Mouse (Mus musculus) intestine, embryonic 16.5 days (tissue): Measurements from ENCODE around the gene Entpd3. TPM values are rescaled to one million over a fixed set of nuclear protein-coding genes. Genes with fewer than 3 reads are reported as not detected.

ENCODE experiments used
- ATAC-seq: fragments of 200-750 bp; cut with Nextera tagmentation; 2 replicates; pipeline ENCODE4 v1.8.0; 2017; ENCODE audit warnings: moderate TSS enrichment, moderate library complexity
- H3K27ac ChIP-seq: fragments of 300-500 bp; sonication (generic); 2 replicates; pipeline ENCODE4 v1.5.1; 2014; ENCODE audit warnings: mild to moderate bottlenecking, low read length
- H3K27me3 ChIP-seq: fragments of 300-500 bp; sonication (generic); replicated peaks from 2 replicates; pipeline ENCODE4 v1.6.1; 2014; ENCODE audit warnings: low read length, control low read depth, mixed read lengths; ENCODE audit not compliant: control insufficient read depth, insufficient read depth
- H3K36me3 ChIP-seq: fragments of 300-500 bp; sonication (generic); 2 replicates; pipeline ENCODE4 v1.6.1; 2014; ENCODE audit warnings: low read length, control low read depth; ENCODE audit not compliant: control insufficient read depth, insufficient read depth
- H3K4me1 ChIP-seq: fragments of 300-500 bp; sonication (generic); 2 replicates; pipeline ENCODE4 v1.6.1; 2014; ENCODE audit warnings: low read length, control low read depth, mixed read lengths; ENCODE audit not compliant: control insufficient read depth, insufficient read depth
- H3K4me2 ChIP-seq: fragments of 300-500 bp; sonication (generic); 2 replicates; pipeline ENCODE4 v1.6.1; 2014; ENCODE audit warnings: low read depth, low read length, control low read depth
- H3K4me3 ChIP-seq: fragments of 300-500 bp; sonication (generic); 2 replicates; pipeline ENCODE4 v1.5.1; 2014; ENCODE audit warnings: mild to moderate bottlenecking, low read length
- H3K9ac ChIP-seq: fragments of 300-500 bp; sonication (generic); 2 replicates; pipeline ENCODE4 v1.6.1; 2014; ENCODE audit warnings: low read depth, low read length
- H3K9me3 ChIP-seq: fragments of 300-500 bp; sonication (generic); 2 replicates; pipeline ENCODE4 v1.6.1; 2016; ENCODE audit warnings: low read length, control low read depth; ENCODE audit not compliant: control insufficient read depth
- WGBS: fragments of 180-500 bp; shearing (Covaris S2); extraction: QIAGEN DNeasy Blood & Tissue Kit; methylation state at CpG from one replicate; pipeline ENCODE4 v1.1.7; 2014; 5-methylcytosine and 5-hydroxymethylcytosine counted together
- polyA plus RNA-seq: library from polyadenylated mRNA; unstranded; fragments of >200 nt; fragmentation: Nextera tagmentation; extraction: Ambion mirVana; gene quantifications from 2 replicates; pipeline ENCODE4 v1.2.1, GENCODE M21; 2015

The Entpd3 gene
- polyA plus RNA-seq, 1 experiment from 2014 or later: 1.7 TPM

- ATAC-seq: peak; percentile 80
- Histone ChIP-seq H3K4me1 (peaks cover 10% of the 10 kb centered on the region), H3K27ac (peak overlapping the region; percentile 79), H3K9me3 (no peaks in the 10 kb centered on the region), H3K27me3 (no peaks in the 10 kb centered on the region), H3K36me3 (peaks cover 18% of the 10 kb centered on the region; the same call in 1 of the 2 replicates), H3K4me2 (peak overlapping the region; percentile 71), H3K9ac (peak overlapping the region; percentile 92), H3K4me3 (peak overlapping the region; percentile 93)
- under 1% methylated on average over 53 of the region's 53 CpGs for whole genome bisulfite sequencing
These were observed 32.2 kb downstream of the Entpd3 start for GRCm38 (mm10) chr9:120571593-120572385.

- Histone ChIP-seq H3K4me2 (no peak overlapping the region), H3K4me1 (peaks cover 16% of the 10 kb centered on the region), H3K9me3 (no peaks in the 10 kb centered on the region), H3K36me3 (peaks cover 18% of the 10 kb centered on the region; the same call in 1 of the 2 replicates), H3K27ac (peak overlapping the region; percentile 37), H3K4me3 (no peak overlapping the region), H3K27me3 (no peaks in the 10 kb centered on the region), H3K9ac (no peak overlapping the region)
- no peak for ATAC-seq
- WGBS: 61% methylated on average over 6 of the region's 6 CpGs
These were observed 36.4 kb downstream of the Entpd3 start for GRCm38 (mm10) chr9:120575748-120576661.

GRCm38 (mm10) chr9:120576662-120577013, 37.0 kb downstream of the Entpd3 start:
- ATAC-seq: peak; percentile 13; the same call in 1 of the 2 replicates
- Histone ChIP-seq H3K27ac (peak overlapping the region; percentile 37), H3K4me2 (peak overlapping the region; percentile 95), H3K9ac (no peak overlapping the region), H3K4me1 (peaks cover 16% of the 10 kb centered on the region), H3K9me3 (no peaks in the 10 kb centered on the region), H3K36me3 (peaks cover 18% of the 10 kb centered on the region; the same call in 1 of the 2 replicates), H3K4me3 (peak overlapping the region; percentile 81), H3K27me3 (no peaks in the 10 kb centered on the region)
- WGBS: 2% methylated on average over 4 of the region's 4 CpGs

GRCm38 (mm10) chr9:120577133-120577651, 37.6 kb downstream of the Entpd3 start:
- Histone ChIP-seq H3K4me2 (peak overlapping the region; percentile 95), H3K27ac (peak overlapping the region; percentile 81), H3K4me1 (peaks cover 20% of the 10 kb centered on the region), H3K9me3 (no peaks in the 10 kb centered on the region), H3K36me3 (peaks cover 18% of the 10 kb centered on the region; the same call in 1 of the 2 replicates), H3K4me3 (peak overlapping the region; percentile 81), H3K9ac (peak overlapping the region; percentile 97), H3K27me3 (no peaks in the 10 kb centered on the region)
- peak; percentile 94 for ATAC-seq
- under 1% methylated on average over 43 of the region's 43 CpGs for WGBS

- peak overlapping the region; percentile 95 for H3K4me2 ChIP-seq
- peak overlapping the region; percentile 81 for H3K4me3 ChIP-seq
- H3K9me3 ChIP-seq: no peaks in the 10 kb centered on the region
- no peaks in the 10 kb centered on the region for H3K27me3 ChIP-seq
- WGBS: 43% methylated on average over 12 of the region's 12 CpGs
- peaks cover 20% of the 10 kb centered on the region for H3K4me1 ChIP-seq
- peak overlapping the region; percentile 97 for H3K9ac ChIP-seq
- peaks cover 17% of the 10 kb centered on the region; the same call in 1 of the 2 replicates for H3K36me3 ChIP-seq
- no peak for ATAC-seq
- peak overlapping the region; percentile 81 for H3K27ac ChIP-seq
These were observed 38.2 kb downstream of the Entpd3 start for GRCm38 (mm10) chr9:120577706-120578405.

- Histone ChIP-seq H3K9ac (no peak overlapping the region), H3K4me2 (no peak overlapping the region), H3K4me3 (no peak overlapping the region), H3K9me3 (no peaks in the 10 kb centered on the region), H3K27me3 (no peaks in the 10 kb centered on the region), H3K27ac (no peak overlapping the region), H3K36me3 (peaks cover 14% of the 10 kb centered on the region; the same call in 1 of the 2 replicates), H3K4me1 (peaks cover 22% of the 10 kb centered on the region)
- ATAC-seq: no peak
- 42% methylated on average over 6 of the region's 6 CpGs for WGBS
These were observed 39.1 kb downstream of the Entpd3 start for GRCm38 (mm10) chr9:120578701-120579100.

GRCm38 (mm10) chr9:120579808-120580207, 40.2 kb downstream of the Entpd3 start:
- H3K27ac ChIP-seq: no peak overlapping the region
- WGBS: 73% methylated on average over 7 of the region's 7 CpGs
- no peak for ATAC-seq
- H3K4me3 ChIP-seq: no peak overlapping the region
- peaks cover 22% of the 10 kb centered on the region for H3K4me1 ChIP-seq
- no peaks in the 10 kb centered on the region for H3K27me3 ChIP-seq
- no peak overlapping the region for H3K9ac ChIP-seq
- H3K36me3 ChIP-seq: peaks cover 8% of the 10 kb centered on the region; the same call in 1 of the 2 replicates
- H3K4me2 ChIP-seq: no peak overlapping the region
- no peaks in the 10 kb centered on the region for H3K9me3 ChIP-seq

GRCm38 (mm10) chr9:120581941-120582618, 42.5 kb downstream of the Entpd3 start:
- peak overlapping the region; percentile 96 for H3K4me2 ChIP-seq
- H3K4me3 ChIP-seq: peak overlapping the region; percentile 51
- peaks cover 22% of the 10 kb centered on the region for H3K4me1 ChIP-seq
- no peaks in the 10 kb centered on the region for H3K9me3 ChIP-seq
- WGBS: 15% methylated on average over 21 of the region's 21 CpGs
- H3K36me3 ChIP-seq: no peaks in the 10 kb centered on the region
- H3K27ac ChIP-seq: peak overlapping the region; percentile 90
- no peaks in the 10 kb centered on the region for H3K27me3 ChIP-seq
- H3K9ac ChIP-seq: peak overlapping the region; percentile 77
- ATAC-seq: peak; percentile 86
